Mouse (Mus musculus) embryo, embryonic 11.5 days (tissue): Measurements from ENCODE around the gene Zfp345.
A peak's percentile ranks its signal among the peaks of the same experiment; 100 is the strongest.
"Not testable (repeated sequence)": the region's sequence is repeated elsewhere in the genome, so short reads cannot be mapped to it uniquely, and the experiment has no call there.

Source experiments
- DNase-seq: peaks from one replicate; pipeline ENCODE4 v3.0.0-alpha.2; 2012; ENCODE audit warnings: low read depth, low spot score

Zfp345 gene

DNA sequence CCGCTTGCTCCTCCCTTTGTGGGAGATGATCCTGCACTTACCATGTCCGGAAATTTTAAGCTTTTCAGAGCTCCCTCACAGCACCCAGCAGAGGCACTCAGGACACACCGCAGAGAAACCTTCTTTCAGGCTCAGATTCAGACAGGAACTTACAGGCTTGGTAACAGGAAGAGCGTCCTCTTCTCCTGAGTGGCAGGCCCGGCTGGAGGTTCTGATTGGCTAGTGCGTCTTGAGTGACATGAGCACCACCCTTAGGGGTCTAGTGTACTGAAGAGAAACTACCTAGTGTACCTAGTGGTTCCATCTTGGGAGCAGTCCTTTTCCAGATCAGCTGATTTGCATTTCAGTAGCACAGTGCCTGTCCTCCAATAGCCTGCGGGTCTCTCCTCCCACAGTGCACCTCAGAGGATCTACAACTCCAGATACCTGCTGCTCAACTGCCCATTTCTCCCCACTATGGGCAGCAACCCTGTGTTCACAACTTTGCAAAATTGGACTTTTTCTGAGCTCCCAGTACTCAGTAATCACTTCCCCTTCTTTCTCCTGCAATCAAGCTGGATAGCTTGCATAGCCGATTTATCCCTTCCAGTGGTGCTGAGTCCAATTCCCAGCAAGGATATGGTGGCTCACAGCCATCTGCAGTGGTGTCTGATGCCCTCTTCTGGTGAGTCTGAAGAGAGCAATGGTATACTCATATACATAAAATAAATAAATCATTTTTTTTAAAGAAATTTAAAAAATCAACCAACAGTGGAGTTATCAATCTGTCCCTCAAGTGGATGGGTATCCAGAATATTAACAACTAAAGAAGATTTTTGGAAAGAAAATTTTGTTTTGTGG lies at the start of gene Zfp345:
Zfp345 (minus strand) TSS at position 153 of the 840 bp plus-strand sequence.
- DNase-seq = not testable (repeated sequence)

DNA sequence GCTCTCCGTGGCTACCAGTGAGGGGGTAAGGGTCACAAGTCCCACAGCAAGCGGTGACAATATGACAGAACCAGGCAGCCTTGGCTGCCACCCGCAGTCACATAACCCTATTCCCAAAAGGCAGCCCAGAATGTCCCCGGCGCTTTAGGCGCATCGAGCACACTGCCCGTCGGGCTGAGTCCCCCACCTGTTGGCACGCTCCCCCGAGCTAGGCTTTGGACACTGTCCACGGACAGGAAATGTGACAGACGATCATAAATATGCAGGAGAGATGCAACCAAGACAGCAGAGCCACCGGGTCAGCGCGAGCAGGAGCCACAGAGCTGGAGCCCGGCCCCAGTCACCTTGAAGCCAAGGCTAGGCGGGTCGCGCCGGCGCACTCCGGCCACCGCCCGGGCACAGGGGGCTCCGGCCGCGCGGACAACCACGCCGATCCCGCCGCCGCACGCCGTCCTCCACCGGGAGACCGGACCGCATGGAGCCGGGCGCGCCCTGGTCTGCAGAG lies 40.9 kb upstream of the Zfp345 start:
- DNase-seq = no peak

DNA sequence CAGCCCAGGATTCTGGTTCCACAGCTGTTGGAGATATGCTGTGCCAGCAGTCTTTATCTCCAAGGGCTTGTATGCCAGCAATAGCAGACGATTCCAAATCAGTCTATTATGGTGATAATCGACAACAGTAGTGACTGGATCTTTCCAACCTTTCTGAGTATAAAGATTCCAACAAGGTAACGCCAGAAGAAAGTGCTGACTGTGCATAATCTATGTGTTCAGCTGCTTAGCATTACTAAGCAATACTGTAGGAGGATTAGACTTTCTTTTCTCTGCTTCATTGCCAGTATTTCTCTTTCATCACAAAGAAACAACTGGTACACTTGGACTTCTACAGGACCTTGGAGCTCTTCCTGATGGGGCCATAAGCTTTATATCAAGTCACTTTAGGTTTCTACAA lies 27.9 kb upstream of the Zfp345 start:
- no peak for DNase-seq

DNA sequence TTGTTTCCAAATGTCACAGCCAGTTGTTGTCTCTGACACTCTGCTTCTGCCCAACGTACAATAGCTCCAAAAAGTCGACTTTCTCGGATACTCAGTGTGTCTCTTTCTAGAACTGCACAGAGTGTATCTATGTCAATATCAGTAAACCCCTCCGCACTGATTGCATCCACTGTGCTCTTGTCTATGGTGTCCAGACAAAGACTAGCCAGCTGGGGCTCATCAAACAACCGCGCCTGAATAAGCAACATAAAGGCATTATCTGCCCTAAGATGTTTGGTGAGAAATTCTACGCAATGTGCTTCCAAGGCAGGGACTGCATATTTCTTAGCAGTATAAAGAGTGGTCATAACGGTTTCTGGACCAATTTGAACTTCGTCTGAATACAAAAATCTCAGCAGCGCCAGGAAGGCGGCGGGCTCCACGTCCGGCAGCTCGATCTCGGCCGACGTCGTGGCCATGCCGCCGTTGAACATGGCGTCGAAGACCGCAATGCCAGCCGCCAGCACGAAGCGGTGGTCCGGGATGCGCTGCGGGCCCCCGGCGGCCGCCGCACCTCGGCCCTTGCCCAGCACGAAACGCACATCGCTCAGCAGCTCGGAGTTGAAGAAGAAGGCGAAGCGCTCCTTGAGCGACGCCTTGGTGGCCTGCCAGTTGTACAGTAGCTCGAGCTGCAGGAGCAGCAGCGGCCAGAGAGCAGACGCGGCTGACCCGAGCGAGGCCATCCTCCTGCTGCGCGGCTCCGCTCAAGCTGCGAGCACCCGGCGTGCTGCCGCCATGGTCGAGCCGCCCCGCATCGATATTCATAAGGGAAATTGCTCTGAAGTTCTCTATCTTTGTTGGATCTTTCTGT lies 15.5 kb upstream of the Zfp345 start:
- DNase-seq = not testable (repeated sequence)

DNA sequence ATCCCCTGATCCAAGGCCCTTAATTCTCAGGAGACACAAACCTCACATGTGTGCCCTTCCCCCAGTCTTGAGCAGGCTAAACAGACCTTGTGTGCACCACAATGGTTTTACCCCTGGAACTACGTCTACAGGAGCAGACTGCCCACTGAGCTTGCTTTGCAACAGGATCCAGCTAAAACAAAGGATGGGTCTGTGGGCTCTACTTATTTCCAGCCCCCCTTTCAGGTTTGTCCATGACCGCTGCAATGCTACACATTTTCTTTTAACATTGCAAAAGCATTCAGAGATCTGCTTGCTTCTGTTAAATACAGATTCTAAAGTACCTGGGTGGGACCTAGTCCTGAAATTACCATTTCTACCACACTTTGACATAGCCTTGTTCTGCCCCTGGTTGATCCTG lies 8.1 kb upstream of the Zfp345 start:
- DNase-seq = no peak

DNA sequence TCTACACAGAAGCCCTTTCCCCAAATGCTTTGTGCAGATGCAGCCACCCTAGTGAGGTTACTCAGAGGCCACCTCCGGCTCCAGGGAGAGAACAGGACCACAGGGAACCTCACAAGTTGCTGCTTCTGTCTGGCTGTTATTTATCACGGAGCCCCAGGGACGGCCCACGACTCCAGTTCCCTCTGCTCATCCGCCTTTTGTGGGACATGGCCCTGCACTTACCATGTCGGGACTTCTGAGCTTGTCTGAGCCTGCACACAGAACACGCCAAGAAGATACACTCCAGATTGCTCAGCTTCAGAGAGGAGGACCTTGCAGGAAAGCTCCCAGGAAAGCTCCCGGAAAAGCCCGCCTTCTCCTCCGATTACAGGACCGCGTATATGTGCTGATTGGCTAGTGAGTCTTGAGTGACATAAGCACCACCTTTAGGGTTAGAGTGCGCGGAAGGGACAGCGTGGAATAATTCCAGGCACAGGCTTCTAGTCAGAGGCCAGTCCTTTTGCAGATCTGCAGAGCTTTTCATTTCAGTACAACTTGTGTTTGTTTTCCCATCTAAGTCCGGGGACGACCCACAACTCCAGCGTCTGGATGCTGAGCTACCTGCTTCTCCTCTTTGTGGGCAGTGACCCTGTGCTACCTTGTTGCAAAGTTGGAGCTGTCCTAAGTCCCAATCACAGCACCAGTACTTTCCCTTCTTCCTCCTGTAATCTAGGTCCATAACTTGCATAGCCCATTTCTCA lies 33.5 kb downstream of the Zfp345 start, which contains the start of gene Zfp442:
Zfp442 (minus strand) TSS at position 307 of the 740 bp plus-strand sequence.
- DNase-seq = peak; percentile 32

DNA sequence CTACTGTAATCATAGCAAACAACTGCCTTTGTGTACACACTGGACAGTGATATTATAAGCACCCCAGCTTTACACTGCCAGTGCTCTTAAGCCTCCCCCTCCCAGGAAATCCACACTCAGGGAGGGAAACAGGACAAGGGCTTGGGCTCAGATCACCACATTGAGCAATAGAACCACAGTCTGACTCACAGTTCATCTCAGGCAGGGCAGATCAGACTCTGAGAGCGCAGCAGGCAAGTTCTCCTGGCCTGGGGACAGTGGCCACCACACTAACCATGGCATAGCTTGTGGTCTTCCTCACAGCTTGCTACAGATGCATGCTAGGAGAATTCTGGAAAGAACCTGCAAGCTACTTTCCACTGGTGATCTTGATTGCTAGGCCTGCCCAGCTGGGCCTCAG lies 45.8 kb downstream of the Zfp345 start:
- DNase-seq = not testable (repeated sequence)
